Mouse (Mus musculus) urinary bladder, postnatal 4 days (tissue): ENCODE results near the gene Rnf41.

ENCODE experiments used
- DNase-seq, 2 experiments: peaks; one replicate each; pipeline ENCODE4 v3.0.0; 2021 to 2022; ENCODE audit warnings: low spot score in 2 of 2

Rnf41 gene

DNA sequence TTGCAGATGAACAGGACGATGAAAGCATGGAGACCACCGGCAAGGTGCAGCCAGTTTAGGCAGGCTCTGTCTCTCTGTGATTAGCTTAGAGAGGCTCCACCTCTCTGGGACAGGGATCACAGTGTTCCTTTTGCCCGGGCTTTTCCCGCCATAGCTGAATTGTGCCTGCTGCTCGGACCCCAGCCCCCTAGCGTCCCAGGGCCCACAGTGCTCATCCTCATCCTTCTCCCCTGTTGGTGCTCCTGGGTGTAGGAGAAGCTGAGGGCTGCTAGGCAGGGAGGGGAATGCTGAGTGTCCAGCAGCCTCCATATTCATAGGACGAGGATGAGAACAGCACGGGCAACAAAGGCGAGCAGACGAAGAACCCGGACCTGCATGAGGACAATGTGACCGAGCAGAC is 62.9 kb downstream of the Rnf41 start:
- DNase-seq = no peak

DNA sequence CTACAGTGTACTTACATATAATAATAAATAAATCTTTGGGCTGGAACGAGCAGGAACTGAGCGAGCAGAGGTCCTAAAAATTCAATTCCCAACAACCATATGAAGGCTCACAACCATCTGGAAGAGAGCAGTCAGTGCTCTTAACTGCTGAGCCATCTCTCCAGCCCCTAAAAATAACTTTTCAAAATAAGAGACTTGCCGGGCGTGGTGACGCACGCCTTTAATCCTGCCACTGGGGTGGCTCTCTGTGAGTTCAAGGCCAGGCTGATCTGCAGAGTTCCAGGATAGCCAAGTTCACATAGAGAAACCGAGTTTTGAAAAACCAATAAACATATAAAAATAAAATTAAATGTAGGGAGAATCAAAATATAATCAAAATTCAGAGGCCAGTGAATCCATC is 74.9 kb downstream of the Rnf41 start:
- no peak for DNase-seq

DNA sequence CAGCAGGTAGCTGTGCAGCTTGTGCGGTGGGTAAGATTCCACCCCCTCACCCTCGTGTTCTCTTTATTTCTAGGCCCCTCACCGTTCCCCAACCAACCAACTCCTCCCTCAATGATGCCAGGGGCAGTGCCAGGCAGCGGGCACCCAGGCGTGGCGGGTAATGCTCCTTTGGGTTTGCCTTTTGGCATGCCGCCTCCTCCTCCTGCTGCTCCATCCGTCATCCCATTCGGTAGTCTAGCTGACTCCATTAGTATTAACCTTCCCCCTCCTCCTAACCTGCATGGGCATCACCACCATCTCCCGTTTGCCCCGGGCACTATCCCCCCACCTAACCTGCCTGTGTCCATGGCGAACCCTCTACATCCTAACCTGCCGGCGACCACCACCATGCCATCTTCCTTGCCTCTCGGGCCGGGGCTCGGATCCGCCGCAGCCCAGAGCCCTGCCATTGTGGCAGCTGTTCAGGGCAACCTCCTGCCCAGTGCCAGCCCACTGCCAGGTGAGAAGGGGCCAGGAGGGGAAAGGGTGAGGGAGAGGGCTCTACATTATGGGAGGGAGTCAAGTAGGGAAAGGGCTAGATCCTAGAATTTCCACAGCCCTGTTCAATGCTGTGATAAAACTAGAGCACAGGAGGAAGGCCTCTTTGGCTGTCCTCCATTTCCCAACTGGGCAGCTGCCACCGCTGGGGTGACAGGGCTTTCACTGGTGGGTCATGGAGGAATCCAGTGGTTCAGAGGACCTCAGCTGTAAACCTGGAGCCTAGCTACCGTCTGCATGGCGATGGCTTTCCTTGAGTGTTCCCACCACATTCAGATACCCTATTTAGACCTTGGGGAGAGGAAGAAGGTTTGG is 76.6 kb downstream of the Rnf41 start:
- no peak for DNase-seq

DNA sequence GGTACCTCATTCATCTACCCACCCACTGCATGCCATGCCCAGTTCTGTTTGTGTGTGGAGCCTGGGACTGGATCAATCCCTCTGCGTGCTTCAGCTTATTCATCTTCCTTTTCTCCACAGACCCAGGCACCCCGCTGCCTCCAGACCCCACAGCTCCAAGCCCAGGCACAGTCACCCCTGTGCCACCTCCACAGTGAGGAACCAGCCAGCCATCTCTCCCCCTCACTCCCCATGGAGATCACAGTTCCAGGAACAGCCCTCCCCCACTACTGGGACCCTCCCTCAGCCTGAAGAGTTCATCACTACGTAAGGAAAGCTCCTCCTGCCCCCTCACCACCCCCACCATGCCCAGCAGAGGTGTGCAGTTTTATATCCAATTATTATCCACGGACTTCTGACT is 77.3 kb downstream of the Rnf41 start:
- DNase-seq = no peak

DNA sequence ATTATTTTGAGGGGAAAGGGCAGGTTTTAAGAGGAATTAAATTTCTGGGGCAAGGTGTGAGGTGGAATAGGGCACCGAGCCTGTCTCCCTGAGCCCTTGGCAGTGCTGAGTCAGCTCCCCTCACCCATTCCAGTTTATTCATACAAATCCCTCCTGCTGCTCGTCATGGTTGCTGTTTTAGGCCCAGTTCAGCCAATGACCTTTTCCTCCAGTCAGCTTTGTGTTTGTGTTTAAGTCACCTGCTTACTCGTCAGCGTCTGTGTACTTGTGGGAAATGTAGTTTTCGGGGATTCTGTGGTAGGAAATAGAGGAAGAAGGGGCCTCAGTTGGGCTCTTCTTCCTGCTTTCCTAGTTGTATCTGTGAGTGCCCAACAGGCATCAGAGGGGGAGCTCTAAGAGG is 77.9 kb downstream of the Rnf41 start:
- DNase-seq = no peak

DNA sequence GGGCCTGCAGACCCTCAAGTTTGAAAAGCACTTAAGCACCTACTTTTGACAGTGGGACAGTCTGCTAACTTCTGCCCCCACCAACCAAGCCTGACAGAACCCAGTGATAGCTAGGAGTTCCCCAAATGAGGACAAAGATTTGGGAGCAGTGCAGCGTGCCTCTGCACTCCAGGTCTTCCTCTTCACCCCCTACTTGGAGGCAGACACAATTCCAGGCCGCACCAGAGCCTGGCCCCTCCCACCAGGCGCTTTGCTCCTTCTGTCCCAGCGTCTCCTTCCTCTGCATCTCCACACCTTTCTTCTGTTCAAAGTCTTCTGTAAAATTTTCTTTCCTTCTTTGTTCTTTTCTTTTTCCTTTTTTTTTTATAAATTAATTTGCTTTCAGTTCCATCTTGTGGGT is 78.3 kb downstream of the Rnf41 start:
- DNase-seq = no peak

DNA sequence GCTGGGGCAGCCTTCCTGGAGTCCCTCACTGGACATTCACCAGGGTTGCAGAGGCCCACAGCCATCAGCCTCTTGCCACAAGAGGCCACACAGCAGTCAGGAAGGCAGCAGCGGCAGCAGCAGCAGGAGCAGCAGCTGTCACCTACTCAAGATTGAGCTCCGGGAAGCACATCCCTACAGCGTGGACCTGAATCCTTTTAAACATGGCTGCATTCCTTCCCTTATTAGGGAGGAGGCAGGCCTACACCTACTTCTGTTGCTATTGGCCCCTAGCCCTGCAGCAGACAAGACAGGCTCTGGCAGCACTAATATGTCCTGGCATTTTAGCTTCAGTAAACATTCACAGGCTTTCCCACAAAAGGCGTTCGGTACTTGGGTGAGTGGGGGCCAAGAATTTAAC is 78.8 kb downstream of the Rnf41 start:
- no peak for DNase-seq

DNA sequence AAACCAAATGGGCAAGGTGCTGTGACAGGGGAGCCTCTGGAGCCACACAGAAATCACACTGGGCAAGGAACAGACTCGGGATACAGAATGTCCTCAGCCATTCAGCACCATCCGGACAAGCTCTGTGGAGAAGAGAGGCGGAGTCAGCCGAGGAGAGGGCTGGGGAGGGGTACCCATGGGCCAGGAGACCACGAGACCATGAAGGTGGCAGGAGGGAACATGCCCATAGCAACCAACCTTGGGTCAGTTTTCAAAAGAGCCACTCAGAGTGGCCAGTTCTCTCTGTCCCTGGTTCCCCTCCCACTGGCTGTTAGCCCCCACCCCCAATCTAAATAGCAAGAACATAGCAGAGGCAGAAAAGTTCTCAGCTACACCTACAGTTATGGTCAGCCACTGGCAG is 79.5 kb downstream of the Rnf41 start:
- DNase-seq = no peak
